In genomic region chr16:90072651-90073050, GRCm38 (mm10) we compare ENCODE assay signal across 8 mouse cellular contexts.
DNase-seq lines count a peak whose midpoint lies in the region; ATAC-seq and TF ChIP-seq lines count a peak whose summit lies in the region.

No protein-coding gene starts in this region.

- H3K27ac ChIP-seq in limb, embryonic 14.5 days (replicated peaks; ENCODE audit: low read depth, low read length): no peak overlapping the region
- H3K27ac ChIP-seq in midbrain, embryonic 15.5 days: peak overlapping the region; percentile 23; the same call in 1 of the 2 replicates

- no peak overlapping the region for H3K9ac ChIP-seq in limb, embryonic 14.5 days (ENCODE audit: low read depth, low read length, severe bottlenecking)
- no peak overlapping the region; the same call in 1 of the 2 replicates for H3K9ac ChIP-seq in midbrain, embryonic 15.5 days

- peaks cover 14% of the 10 kb centered on the region for H3K4me1 ChIP-seq in limb, embryonic 14.5 days (ENCODE audit: control insufficient read depth, insufficient read depth, low read length)
- H3K4me1 ChIP-seq in midbrain, embryonic 15.5 days: peaks cover 36% of the 10 kb centered on the region

- TF ChIP-seq POLR2A in limb, embryonic 14.5 days (IDR thresholded peaks at IDR 0.05; ENCODE audit: borderline replicate concordance, extremely low read depth, insufficient read depth, insufficient read length): no peak

- H3K4me3 ChIP-seq in limb, embryonic 14.5 days (replicated peaks; ENCODE audit: low read length): no peak overlapping the region
- H3K4me3 ChIP-seq in midbrain, embryonic 15.5 days: no peak overlapping the region

- H3K36me3 ChIP-seq in limb, embryonic 14.5 days (ENCODE audit: control insufficient read depth, insufficient read depth, low read length): no peaks in the 10 kb centered on the region
- no peaks in the 10 kb centered on the region for H3K36me3 ChIP-seq in midbrain, embryonic 15.5 days (replicated peaks)

- no peaks in the 10 kb centered on the region for H3K9me3 ChIP-seq in limb, embryonic 14.5 days (ENCODE audit: control insufficient read depth, low read length)
- no peaks in the 10 kb centered on the region for H3K9me3 ChIP-seq in midbrain, embryonic 15.5 days

- H3K27me3 ChIP-seq in limb, embryonic 14.5 days (ENCODE audit: control insufficient read depth, insufficient read depth, low read length): no peaks in the 10 kb centered on the region
- no peaks in the 10 kb centered on the region for H3K27me3 ChIP-seq in midbrain, embryonic 15.5 days (replicated peaks)

- ATAC-seq in hematopoietic stem cell, adult 5-6 weeks (replicated peaks in 1 of 2; ENCODE audit: insufficient read depth in 1 of 2, low FRiP score in 2 of 2, low TSS enrichment in 1 of 2, low read depth in 1 of 2, poor library complexity in 2 of 2, severe bottlenecking in 2 of 2): peak; percentile 18 to 60; a peak in 3 of 4 replicates
- ATAC-seq in limb, embryonic 14.5 days (ENCODE audit: low FRiP score, low read depth): no peak
- no peak; the same call in 1 of the 2 replicates for ATAC-seq in midbrain, embryonic 15.5 days (replicated peaks)

- no peak overlapping the region for H3K4me2 ChIP-seq in limb, embryonic 14.5 days (replicated peaks; ENCODE audit: low read depth, low read length, severe bottlenecking)
- peak overlapping the region; percentile 34 for H3K4me2 ChIP-seq in midbrain, embryonic 15.5 days

- peak; percentile 33 for DNase-seq in adrenal gland, postnatal 10 days
- no peak for DNase-seq in adrenal gland, adult 8-10 months
- peak; percentile 45 for DNase-seq in embryo, embryonic 9.5 days (ENCODE audit: extremely low spot score)
- peak; percentile 54 for DNase-seq in limb, embryonic 14.5 days (ENCODE audit: low spot score)
- DNase-seq in urinary bladder, postnatal 14 days (ENCODE audit: low spot score): no peak
- no peak for DNase-seq in left cerebral cortex, adult 11 months (ENCODE audit: low spot score)

- 45% methylated on average over 15 of the region's 15 CpGs for WGBS in limb, embryonic 14.5 days
- WGBS in midbrain, embryonic 15.5 days: 7% methylated on average over 15 of the region's 15 CpGs

Comparison
In these comparisons a context has a peak if more than half of its experiments do, and no peak if none do; other contexts are left out.
1. DNase-seq: peak in adrenal gland, postnatal 10 days (single experiment), embryo, embryonic 9.5 days (single experiment) and limb, embryonic 14.5 days (single experiment); none in adrenal gland, adult 8-10 months (single experiment), urinary bladder, postnatal 14 days (single experiment) and left cerebral cortex, adult 11 months (single experiment).
2. ATAC-seq: peak in hematopoietic stem cell, adult 5-6 weeks (2 of 2); none in limb, embryonic 14.5 days (single experiment) and midbrain, embryonic 15.5 days (single experiment).